Mouse (Mus musculus) bone marrow macrophage, adult 2 months (primary cell): Measurements from ENCODE around the gene Smg6.

Source experiments
- CTCF ChIP-seq: IDR thresholded peaks from 2 replicates; pipeline ENCODE4 v1.5.1; 2012; ENCODE audit warnings: low read depth, mild to moderate bottlenecking, low read length, moderate library complexity
- POLR2A ChIP-seq: IDR thresholded peaks from 2 replicates; pipeline ENCODE4 v1.6.1; 2012; ENCODE audit warnings: mild to moderate bottlenecking, low read depth, low read length, borderline replicate concordance

GRCm38 (mm10) chr11:74988162-74988561 is 62.5 kb downstream of the Smg6 start:
- TF ChIP-seq CTCF (no peak), POLR2A (no peak)
